Mouse (Mus musculus) adrenal gland, postnatal 14 days (tissue): Measurements from ENCODE around the gene Zbtb25. TPM values are rescaled to one million over a fixed set of nuclear protein-coding genes. Genes with fewer than 3 reads are reported as not detected.

ENCODE experiments used
- DNase-seq: peaks from one replicate; pipeline ENCODE4 v3.0.0; 2021; ENCODE audit warnings: mixed read lengths
- total RNA-seq: library from RNA; stranded (reverse); gene quantifications from 2 replicates; pipeline ENCODE4 v1.2.3, GENCODE M21; 2021

The Zbtb25 gene
- total RNA-seq, 1 experiment from 2014 or later = 7.3 TPM

GRCm38 (mm10) chr12:76336111-76336965, 33.1 kb downstream of the Zbtb25 start:
- no peak for DNase-seq

DNA sequence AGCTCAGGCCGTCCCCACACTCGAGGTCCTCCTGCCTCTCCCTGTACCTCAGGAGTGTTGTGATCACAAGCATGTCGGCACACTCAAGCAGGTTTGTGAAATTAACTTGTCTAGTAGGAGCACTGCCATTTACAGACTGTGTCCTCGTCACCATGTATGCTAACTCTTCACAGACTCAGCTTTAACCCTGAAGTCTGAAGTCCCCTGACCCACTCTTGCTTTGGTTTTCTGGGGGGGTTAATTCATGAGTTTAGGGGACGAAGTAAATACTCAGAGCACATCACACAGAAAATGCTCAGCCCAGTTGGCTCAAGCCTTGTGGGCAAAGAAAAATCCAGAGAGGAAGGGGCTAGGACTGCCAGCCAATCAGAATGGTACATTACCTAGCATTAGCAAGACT, 33.8 kb downstream of the Zbtb25 start:
- DNase-seq = no peak

DNA sequence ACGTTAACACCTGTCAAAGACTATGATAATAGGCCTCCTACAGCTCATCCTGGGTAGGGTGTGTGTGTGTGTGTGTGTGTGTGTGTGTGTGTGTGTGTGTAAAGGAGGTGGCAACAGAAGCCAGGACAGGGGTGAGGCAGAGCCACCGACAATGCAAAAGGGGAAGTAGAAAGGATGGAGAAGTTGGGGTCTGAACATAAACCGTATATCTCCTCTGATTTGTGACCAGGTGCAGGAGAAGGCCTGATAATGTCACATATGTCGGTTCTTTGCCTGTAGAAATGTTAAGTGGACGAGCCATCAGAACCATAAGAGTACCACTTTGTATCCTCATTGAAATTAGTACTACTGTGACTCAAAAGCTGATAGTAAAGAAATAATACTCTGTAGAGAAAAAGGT, 35.7 kb downstream of the Zbtb25 start:
- DNase-seq = no peak

- no peak for DNase-seq
Observed at GRCm38 (mm10) chr12:76328567-76329354, 40.6 kb downstream of the Zbtb25 start.

DNA sequence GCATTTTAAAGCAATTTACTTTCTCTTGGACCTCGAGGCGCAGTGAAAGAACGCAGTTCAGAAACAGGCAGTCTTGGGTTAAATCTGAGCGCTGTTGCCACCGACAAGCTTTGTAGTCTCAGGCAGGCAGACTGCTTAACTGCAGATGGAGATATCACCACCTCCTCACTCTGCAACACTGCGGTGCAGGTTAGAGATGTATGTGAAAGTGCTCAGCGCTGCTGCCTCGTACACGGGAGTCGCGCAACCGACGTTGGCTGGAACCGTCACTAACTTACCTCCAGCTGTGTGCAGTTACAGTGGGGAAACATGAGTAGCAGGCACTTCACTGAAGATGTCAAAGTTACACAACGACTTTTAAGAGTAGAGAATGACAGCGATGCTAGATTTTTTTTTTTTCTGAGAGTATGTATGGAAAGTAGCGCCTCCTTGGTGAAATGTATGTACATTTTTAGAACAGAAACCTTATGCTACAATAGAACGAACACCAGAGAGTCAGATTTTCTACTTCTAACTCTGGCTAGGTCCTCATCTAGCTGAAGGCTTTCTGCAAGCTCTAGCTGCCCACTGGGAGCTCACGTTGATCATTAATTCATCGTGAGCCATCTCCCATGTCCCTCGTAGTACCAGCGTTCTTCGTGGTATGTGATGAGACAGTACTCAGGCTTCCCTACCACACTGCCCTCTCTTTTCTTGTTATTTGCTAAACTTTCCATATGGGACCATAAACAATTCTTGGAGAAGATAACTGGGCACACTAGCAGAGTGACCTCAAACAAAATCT, 42.8 kb downstream of the Zbtb25 start:
- DNase-seq = no peak

- peak; percentile 76 for DNase-seq
Observed at GRCm38 (mm10) chr12:76324679-76325431, 44.5 kb downstream of the Zbtb25 start, which contains the start of gene Akap5. Gene Akap5 (plus strand): TSS chr12:76324891.

- DNase-seq = no peak
Observed at GRCm38 (mm10) chr12:76318282-76319212, 50.9 kb downstream of the Zbtb25 start.

DNA sequence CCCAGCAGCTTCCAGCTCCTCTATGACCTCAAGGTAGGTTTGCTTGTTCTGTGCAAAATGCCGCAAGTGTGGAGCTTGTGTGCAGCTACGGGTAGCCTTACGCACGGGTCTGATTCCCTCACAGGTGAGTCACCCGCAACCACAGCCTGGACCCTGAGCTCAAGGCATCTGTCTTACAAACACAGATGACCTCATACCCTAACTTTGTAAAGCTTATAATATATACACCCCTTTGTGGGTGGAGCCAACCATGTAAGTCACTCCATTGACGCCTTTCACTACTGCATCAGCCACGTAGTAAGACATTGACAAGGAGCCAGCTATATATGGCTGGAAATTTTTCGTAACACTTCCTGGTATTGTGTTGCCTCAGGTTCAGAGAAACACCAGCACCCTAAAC, 57.5 kb downstream of the Zbtb25 start:
- DNase-seq = no peak

GRCm38 (mm10) chr12:76311227-76311626, 58.2 kb downstream of the Zbtb25 start:
- DNase-seq = no peak

- no peak for DNase-seq
Observed at GRCm38 (mm10) chr12:76310633-76311032, 58.8 kb downstream of the Zbtb25 start.

DNA sequence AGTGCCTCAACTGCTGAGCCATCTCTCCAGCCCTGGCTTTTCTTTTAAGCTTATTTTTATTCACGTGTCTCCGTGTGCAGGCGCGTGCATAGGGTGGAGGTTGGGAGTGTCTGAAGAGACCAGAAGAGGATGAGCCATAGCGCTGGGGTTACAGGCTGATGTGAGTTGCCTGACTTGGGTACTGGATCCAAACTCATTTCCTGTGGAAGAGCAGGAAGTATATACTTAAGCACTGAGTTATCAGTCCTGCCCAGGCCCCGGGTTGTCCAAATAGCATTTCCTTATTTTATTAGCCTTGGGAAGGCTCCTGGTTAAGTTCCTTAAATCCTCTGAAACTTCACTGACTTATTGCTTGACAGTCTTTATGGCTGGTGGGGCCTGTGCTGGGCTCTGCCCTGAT, 59.4 kb downstream of the Zbtb25 start:
- no peak for DNase-seq

DNA sequence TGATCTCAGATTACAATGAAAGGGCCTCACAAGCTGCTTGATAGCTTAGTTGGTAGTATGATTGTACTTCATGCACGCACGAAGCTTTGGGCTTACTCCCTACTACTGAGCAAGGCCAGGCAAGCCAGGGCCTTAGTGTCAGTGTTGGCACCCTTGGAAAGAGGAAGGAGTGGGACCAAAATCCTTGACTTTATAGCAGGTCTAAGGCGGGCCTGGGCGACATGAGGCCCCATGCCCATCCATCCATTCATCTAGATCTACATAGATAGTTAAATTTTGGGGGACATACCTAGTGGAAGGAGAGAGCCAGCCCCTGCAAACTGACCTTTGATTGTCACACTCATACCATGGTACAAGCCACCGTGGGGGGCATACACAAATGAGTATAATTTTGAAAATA, 61.0 kb downstream of the Zbtb25 start:
- DNase-seq = no peak

DNA sequence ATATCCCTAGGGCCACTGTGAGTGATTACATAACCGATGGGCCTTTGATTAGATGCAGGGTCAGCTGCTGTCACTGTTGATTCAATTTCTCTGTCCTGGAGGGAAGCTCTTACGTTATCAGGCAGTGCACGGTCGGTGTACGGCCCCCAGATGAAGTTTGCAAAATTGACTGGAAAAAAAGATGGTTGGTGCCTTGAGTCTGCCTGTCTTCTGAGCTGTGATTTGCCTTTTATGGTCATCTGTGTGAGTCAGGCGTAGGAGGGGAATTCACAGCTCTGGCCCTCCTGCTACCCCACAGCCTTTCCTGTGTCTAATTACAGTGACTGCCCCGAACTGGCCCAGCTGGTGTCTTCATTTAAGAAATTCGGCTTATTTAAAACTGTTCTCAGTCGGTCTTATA, 61.4 kb downstream of the Zbtb25 start:
- no peak for DNase-seq

DNA sequence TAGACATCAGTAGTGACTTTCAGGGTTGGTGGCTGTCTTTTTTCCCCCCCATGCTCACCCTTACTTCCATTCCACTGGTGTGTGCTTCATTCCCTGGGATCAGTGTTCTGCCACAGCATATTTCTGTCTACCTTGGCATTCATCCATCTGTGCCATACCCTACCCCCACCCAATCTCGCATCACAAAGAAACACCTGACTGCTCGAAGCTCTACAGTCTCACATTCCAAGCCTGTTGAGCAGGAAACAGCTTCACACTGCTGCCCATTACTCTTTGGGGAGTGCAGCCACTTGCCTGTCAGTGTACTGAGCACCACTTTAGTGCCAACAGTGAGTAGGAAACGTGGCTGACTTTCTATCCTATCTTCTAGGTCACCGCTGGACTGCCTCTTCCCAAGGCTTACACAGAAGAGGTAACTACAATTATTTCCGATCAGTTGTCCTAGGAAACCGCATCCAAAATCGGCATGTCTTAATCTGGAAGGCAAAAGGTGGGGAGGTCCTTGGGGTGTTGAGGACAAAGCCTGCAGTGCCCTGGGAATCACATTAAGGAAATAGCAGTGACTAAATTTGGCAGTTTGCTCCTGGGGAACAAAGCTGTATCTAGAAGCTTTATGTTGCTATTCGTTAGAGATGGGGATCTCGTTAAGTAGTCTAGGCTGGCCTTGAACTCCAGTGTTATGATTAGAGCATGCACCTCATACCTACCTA, 62.4 kb downstream of the Zbtb25 start:
- no peak for DNase-seq

- no peak for DNase-seq
Observed at GRCm38 (mm10) chr12:76305107-76305506, 64.3 kb downstream of the Zbtb25 start.

DNA sequence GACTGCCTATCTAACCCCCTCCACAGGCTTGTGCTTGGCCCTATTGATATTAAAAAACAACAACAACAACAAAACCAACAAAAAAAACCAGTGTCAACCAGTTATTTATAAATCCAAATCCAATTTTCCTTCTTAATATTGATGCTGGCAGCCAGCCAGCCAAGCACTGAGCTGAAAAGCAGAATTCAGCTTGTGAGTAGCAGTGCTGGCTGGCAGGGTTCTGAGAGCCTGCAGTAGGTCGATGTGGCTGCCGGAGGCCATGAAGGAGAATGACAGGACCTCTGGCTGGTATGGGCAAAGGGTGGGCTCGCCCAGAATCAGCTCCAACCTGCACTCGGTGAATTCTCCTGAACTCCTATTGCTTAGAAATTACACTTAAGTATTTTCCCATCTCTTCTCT, 65.2 kb downstream of the Zbtb25 start:
- no peak for DNase-seq

- DNase-seq = no peak
Observed at GRCm38 (mm10) chr12:76303474-76303873, 65.9 kb downstream of the Zbtb25 start.

DNA sequence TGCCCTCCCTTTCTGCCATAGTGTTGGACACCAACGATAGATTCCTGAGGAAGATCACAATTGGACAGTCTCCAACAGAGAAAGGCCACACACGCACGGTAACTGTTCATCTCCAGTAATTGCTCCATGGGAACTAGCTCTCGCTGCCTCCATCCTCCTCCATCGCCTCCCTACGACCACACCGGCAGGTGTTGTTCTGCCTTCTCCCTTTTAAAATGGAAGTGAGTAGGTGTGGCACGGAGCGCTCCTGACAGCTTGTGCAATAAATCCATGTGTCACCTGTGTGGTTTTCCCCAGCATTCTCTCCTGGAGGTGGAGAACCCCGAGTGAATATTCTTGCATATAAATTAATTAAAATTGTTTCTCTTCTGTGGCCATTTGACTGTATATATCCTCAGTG, 69.0 kb downstream of the Zbtb25 start:
- DNase-seq = no peak

GRCm38 (mm10) chr12:76299361-76299906, 70.0 kb downstream of the Zbtb25 start:
- no peak for DNase-seq

DNA sequence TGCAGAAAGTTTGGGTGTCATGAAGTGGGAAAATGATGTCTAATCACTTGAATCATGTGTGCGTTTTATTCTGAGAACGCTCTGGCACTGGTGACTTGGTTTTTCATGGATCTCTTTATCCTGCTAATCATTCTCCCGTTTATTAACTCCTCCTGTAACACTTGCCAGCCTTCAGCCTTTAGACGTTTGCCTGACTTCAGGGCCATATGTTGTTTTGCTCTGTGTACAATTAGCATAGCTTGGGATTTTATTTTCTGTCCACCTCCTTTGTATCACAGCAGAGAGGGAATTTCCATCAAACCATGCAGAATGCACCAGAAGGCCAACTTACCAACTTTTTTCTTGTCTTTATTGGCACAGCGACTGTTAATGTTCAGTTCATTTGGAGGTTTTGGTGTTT, 71.6 kb downstream of the Zbtb25 start:
- no peak for DNase-seq
